Mouse (Mus musculus) cerebellum, adult 18-20 months (tissue): Measurements from ENCODE around the gene Ggta1.
"Not testable (repeated sequence)": the region's sequence is repeated elsewhere in the genome, so short reads cannot be mapped to it uniquely, and the experiment has no call there.

Source experiments
- DNase-seq, 2 experiments: peaks; one replicate each; pipeline ENCODE4 v3.0.0; 2021

The Ggta1 gene

DNA sequence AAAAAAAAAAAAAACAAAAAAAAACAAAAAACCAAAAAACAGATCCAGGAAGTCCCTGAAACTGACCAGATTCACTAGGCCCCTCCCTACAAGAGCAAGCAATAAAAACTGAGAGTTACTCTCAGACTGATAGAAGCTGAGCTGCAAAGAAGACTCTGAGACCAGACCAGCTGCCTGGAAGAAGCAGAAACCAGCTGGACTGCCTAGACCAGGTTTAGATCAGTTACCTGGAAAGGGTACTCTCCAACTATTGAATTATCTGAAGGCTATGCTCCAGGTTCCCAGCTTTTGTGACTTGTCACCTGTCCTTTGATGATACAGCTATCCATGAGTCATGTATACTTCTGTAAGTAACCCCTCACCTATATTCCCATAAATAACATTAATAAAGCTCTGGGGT, 3.7 kb downstream of the Ggta1 start:
- DNase-seq, result no peak

- DNase-seq, result no peak
Measured at GRCm38 (mm10) chr2:35458421-35458820, 4.6 kb downstream of the Ggta1 start.

- DNase-seq, result no peak
Measured at GRCm38 (mm10) chr2:35453736-35454135, 9.3 kb downstream of the Ggta1 start.

DNA sequence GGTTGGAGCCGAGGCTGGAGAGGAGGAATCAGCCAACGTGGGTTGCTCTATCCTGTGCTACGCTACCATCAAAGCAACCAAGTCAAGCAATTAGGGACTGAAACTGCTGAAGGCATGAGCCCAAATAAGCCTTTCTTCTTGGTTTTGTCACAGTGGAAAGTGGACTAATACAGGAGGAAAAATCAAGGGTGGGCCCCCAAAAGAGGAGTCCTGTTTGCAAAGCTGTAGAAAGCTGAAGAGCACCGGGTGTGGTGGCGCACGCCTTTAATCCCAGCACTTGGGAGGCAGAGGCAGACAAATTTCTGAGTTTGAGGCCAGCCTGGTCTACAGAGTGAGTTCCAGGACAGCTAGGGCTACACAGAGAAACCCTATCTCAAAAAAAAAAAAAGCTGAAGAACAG, 10.3 kb downstream of the Ggta1 start:
- not testable (repeated sequence) for DNase-seq

- DNase-seq, result no peak
Measured at GRCm38 (mm10) chr2:35451484-35452050, 11.5 kb downstream of the Ggta1 start.

DNA sequence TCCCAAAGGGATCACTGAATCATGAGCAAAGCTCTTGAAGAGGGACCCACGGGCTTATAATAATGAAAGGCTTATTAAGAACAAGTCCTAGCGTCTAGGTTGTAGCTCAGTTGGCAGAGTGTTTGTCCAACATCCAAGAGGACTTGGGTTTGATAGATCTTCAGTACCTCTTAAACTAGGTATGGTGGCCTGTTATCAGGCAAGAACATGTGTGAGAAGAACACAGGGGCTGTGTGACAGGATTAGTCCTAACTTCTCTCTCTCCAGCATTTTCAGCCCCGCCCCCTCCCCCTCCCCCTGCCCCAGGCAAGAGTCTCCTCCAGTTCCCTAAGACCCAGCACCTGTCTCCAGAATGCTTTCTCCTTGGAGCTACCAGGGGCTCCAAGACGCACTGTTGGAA, 12.2 kb downstream of the Ggta1 start:
- DNase-seq, result no peak

GRCm38 (mm10) chr2:35449687-35450622, 13.1 kb downstream of the Ggta1 start:
- no peak for DNase-seq

DNA sequence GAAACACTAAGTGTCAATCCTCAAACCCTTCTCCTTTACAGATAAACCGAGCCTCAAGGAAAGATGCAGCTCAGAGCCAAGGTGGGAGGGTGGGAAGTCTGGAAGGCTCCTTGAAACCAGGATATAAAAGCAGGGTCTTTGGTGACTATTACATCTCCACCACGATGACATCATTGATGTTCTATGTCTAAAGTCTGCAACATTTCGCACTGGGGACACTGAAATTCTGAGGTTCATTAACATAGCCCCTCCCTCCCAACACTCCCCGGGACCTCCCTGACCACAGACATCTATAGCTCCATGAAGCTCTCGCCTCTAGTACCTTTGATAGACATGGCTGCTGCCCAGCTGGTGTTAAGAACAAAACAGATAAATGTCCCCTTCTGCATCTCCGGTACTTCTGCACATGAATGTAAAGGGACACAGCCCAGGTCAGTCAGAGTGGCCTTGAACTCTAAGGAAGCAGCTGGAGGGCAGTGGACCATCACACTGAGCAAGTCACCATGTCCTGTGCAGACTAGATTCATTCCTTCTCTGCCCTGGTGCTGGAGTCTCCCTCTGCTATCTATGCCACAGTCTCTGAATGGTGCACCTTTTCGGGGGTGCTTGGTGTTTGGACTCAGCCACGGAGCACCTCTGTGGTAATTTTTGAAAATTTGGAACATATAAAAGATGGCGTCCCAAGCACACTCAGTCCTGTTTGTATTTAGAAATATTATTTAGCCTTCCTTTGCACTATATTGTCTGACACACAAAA, 13.9 kb downstream of the Ggta1 start:
- no peak for DNase-seq

DNA sequence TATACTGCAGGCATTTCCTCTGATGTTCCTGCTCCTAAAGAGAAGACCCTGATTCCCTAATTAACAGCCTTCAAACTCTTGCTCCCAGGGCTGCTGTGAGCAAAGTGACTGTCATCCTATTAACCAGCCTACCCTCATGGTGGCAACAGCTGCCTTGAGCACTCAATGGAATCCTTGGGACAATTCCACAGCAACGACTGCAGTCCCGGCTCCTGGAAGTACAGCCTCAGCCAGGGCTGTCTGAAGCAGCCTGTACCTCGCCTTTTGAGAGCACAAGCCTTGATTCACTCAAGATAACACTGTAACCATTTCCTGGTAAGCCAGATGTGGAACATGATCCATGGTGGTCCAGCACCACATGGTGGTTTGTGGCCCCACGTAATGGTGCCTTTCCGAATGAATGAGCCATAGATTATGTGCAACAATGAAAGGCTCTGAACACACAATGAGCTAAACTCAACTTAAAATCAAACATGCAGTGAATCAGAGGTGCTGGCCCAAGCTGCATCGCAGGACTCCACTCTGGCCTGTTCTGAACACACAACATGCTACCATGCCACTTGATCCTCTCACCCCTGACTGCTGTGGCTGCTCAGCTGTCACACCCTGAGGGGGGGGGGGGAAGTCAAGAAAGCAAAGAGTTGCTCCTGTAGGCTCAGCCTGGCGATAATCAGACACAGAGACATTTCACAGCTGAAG, 14.7 kb downstream of the Ggta1 start:
- DNase-seq, result no peak

DNA sequence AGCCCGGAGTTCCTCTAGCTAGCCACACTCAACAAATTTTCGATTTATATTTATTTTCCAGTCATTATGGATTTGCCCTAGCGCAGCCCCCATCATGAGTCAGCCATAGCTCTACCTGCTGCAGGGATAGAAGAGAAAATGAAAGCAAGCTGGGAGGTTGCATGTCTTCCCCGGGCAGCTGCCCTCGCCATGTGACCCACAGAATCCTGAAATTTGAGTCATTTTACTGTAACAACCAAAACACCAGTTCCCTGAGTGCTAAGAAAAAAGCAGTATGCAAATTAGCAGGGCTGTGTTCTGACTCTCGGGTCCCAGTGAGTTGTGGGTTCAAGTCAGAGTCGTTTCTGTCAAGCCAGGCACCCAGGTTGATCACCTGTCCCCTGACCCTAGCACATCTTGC, 15.6 kb downstream of the Ggta1 start:
- no peak for DNase-seq

DNA sequence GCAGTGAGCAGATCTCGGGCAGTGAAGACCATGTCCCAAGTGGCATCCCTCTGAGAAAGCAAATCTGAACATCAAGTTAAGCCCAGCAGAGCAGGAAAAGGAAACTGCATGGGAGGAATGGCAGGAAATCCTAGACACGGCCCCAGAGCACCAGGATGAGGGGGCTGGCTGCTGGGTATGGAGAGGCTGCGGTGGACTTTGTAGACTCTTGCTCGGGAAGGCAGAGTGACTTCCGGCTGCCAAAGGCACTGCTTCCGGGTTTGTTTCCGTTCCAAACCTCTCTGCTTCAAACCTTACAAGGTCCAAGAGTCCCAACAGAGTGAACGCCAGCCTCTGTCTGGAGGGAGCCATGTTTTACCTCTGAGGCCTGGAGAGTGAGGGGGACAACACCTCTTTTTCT, 16.2 kb downstream of the Ggta1 start:
- no peak for DNase-seq

- no peak for DNase-seq
Measured at GRCm38 (mm10) chr2:35446300-35446699, 16.7 kb downstream of the Ggta1 start.

- no peak for DNase-seq
Measured at GRCm38 (mm10) chr2:35445610-35446009, 17.4 kb downstream of the Ggta1 start.

- no peak for DNase-seq
Measured at GRCm38 (mm10) chr2:35444764-35445262, 18.2 kb downstream of the Ggta1 start.

GRCm38 (mm10) chr2:35443981-35444763, 18.9 kb downstream of the Ggta1 start:
- DNase-seq, result peak; percentile 28 to 39

GRCm38 (mm10) chr2:35443325-35443724, 19.7 kb downstream of the Ggta1 start:
- no peak for DNase-seq

GRCm38 (mm10) chr2:35442079-35442478, 21.0 kb downstream of the Ggta1 start:
- DNase-seq, result no peak

- no peak for DNase-seq
Measured at GRCm38 (mm10) chr2:35441419-35441818, 21.6 kb downstream of the Ggta1 start.

- DNase-seq, result no peak
Measured at GRCm38 (mm10) chr2:35440480-35440879, 22.6 kb downstream of the Ggta1 start.

- DNase-seq, result no peak
Measured at GRCm38 (mm10) chr2:35437796-35438195, 25.2 kb downstream of the Ggta1 start.

GRCm38 (mm10) chr2:35434576-35435123, 28.4 kb downstream of the Ggta1 start:
- no peak for DNase-seq

DNA sequence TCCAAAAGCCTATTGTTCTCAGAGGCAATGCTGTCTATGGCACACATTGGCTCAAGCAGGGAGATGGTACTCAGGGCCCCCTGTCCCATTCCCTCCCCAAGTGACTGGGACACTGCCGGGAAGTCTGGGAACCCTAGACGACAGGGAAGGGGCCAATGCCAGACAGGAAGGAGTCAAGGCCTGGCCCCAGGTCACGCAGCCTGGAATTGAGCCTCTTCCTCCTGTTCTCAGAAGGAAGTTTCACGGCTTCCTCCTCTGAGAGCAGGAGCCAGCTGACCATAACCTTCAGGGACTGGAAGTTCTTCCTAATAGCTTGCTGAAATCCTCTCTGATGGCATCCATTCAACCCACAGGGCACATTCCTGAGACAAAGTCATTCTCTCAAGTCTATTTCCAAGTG, 29.6 kb downstream of the Ggta1 start:
- DNase-seq, result no peak
